Mouse (Mus musculus) gonadal fat pad, adult 2 months (tissue): ENCODE data around the gene Gatm. TPM values are rescaled to one million over a fixed set of nuclear protein-coding genes. Genes with fewer than 3 reads are reported as not detected.

Source experiments
- polyA plus RNA-seq: library from polyadenylated mRNA; depleted of rRNA; stranded (reverse); fragments of >200 nt; gene quantifications from 2 replicates; pipeline ENCODE4 v1.2.3, GENCODE M21; 2012; rRNA removed

Gene Gatm
- polyA plus RNA-seq, 1 experiment = 8.6 TPM

Other genes with a start within 250 kb of the Gatm start
- 12.9 and 15.7 TPM in 2 replicates for gene Shf, start 242.1 kb downstream of the Gatm start, polyA plus RNA-seq
- 9.3 and 13.3 TPM in 2 replicates for gene Slc28a2, start 184.8 kb downstream of the Gatm start, polyA plus RNA-seq
- gene Gm14085, start 126.4 kb downstream of the Gatm start, polyA plus RNA-seq = 0.03 and 0.62 TPM in 2 replicates
- 0.62 and 1.0 TPM in 2 replicates for gene AA467197, start 25.7 kb upstream of the Gatm start, polyA plus RNA-seq
- gene Slc30a4, start 91.4 kb upstream of the Gatm start, polyA plus RNA-seq = 13.2 TPM in 2 replicates
- gene Bloc1s6, start 127.2 kb upstream of the Gatm start, polyA plus RNA-seq = 35.6 and 40.8 TPM in 2 replicates
- 47.3 and 60.8 TPM in 2 replicates for gene Sqor, start 153.9 kb upstream of the Gatm start, polyA plus RNA-seq